Mouse (Mus musculus): ENCODE data around the gene Map2k1. TPM values are rescaled to one million over a fixed set of nuclear protein-coding genes. Genes with fewer than 3 reads are reported as not detected.
"Not testable (repeated sequence)": the region's sequence is repeated elsewhere in the genome, so short reads cannot be mapped to it uniquely, and the experiment has no call there.

Gene Map2k1
- polyA plus RNA-seq, 1 experiment from 2014 or later = 77.4 TPM

DNA sequence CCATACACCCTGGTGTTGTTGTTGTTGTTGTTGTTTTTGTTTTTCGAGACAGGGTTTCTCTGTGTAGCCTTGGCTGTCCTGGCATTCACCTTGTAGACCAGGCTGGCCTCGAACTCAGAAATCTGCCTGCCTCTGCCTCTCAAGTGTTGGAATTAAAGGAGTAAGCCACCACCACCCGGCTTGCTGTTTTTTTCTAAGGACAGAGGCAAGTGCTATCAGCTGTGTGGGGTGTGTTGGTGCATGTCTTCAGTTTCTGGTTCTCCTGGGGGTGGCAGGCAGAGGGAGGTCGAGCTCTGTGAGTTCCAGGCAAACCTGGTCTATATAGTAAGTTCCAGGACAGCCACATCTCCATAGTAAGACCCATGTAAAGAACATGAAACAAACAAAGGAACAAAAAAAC is 20.9 kb upstream of the Map2k1 start:
- no peak for ATAC-seq (ENCODE audit: insufficient number of reproducible peaks, insufficient read depth, low FRiP score, low read depth)
- Histone ChIP-seq H3K27ac (ENCODE audit: low read length) (no peak overlapping the region), H3K36me3 (ENCODE audit: control insufficient read depth, insufficient read depth, low read length) (no peaks in the 10 kb centered on the region), H3K4me3 (ENCODE audit: low read depth, low read length) (no peak overlapping the region), H3K4me2 (replicated peaks; ENCODE audit: low read depth, low read length) (no peak overlapping the region), H3K27me3 (ENCODE audit: control insufficient read depth, insufficient read depth, low read length) (no peaks in the 10 kb centered on the region), H3K9ac (replicated peaks; ENCODE audit: low read depth, low read length) (no peak overlapping the region), H3K9me3 (ENCODE audit: control insufficient read depth, low read depth, low read length) (no peaks in the 10 kb centered on the region), H3K4me1 (ENCODE audit: control insufficient read depth, insufficient read depth, low read length) (no peaks in the 10 kb centered on the region)
- WGBS = 74% methylated on average over 4 of the region's 4 CpGs

DNA sequence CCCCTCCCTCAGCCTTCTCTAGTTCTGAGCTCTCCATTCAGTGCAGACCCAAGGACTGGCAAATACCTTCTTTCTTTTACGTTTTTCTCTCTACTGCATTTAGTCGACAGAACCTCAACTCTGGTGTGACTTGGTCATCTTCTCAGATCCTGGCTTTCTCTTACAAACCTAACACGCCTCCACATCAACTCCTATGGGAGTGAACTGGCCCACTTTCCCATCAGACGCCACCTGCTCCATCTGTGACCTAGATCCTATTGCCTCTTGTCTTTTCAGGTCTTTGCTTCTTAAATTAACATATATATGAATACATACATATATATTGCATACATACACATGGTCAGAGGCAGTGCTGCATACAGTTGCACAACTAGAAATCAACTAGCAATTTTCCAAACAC is 20.3 kb upstream of the Map2k1 start:
- Histone ChIP-seq H3K4me1 (ENCODE audit: control insufficient read depth, insufficient read depth, low read length) (no peaks in the 10 kb centered on the region), H3K4me2 (replicated peaks; ENCODE audit: low read depth, low read length) (no peak overlapping the region), H3K27me3 (ENCODE audit: control insufficient read depth, insufficient read depth, low read length) (no peaks in the 10 kb centered on the region), H3K27ac (ENCODE audit: low read length) (no peak overlapping the region), H3K36me3 (ENCODE audit: control insufficient read depth, insufficient read depth, low read length) (no peaks in the 10 kb centered on the region), H3K4me3 (ENCODE audit: low read depth, low read length) (no peak overlapping the region), H3K9ac (replicated peaks; ENCODE audit: low read depth, low read length) (no peak overlapping the region), H3K9me3 (ENCODE audit: control insufficient read depth, low read depth, low read length) (no peaks in the 10 kb centered on the region)
- 65% methylated on average over 4 of the region's 4 CpGs for WGBS
- no peak for ATAC-seq (ENCODE audit: insufficient number of reproducible peaks, insufficient read depth, low FRiP score, low read depth)

- Histone ChIP-seq H3K4me3 (ENCODE audit: low read depth, low read length) (no peak overlapping the region), H3K4me1 (ENCODE audit: control insufficient read depth, insufficient read depth, low read length) (no peaks in the 10 kb centered on the region), H3K27ac (ENCODE audit: low read length) (no peak overlapping the region), H3K27me3 (ENCODE audit: control insufficient read depth, insufficient read depth, low read length) (no peaks in the 10 kb centered on the region), H3K9me3 (ENCODE audit: control insufficient read depth, low read depth, low read length) (no peaks in the 10 kb centered on the region), H3K4me2 (replicated peaks; ENCODE audit: low read depth, low read length) (no peak overlapping the region), H3K36me3 (ENCODE audit: control insufficient read depth, insufficient read depth, low read length) (no peaks in the 10 kb centered on the region), H3K9ac (replicated peaks; ENCODE audit: low read depth, low read length) (no peak overlapping the region)
- 38% methylated on average over 7 of the region's 7 CpGs for WGBS
- no peak for ATAC-seq (ENCODE audit: insufficient number of reproducible peaks, insufficient read depth, low FRiP score, low read depth)
Measured at GRCm38 (mm10) chr9:64272611-64273010, 19.2 kb upstream of the Map2k1 start.

DNA sequence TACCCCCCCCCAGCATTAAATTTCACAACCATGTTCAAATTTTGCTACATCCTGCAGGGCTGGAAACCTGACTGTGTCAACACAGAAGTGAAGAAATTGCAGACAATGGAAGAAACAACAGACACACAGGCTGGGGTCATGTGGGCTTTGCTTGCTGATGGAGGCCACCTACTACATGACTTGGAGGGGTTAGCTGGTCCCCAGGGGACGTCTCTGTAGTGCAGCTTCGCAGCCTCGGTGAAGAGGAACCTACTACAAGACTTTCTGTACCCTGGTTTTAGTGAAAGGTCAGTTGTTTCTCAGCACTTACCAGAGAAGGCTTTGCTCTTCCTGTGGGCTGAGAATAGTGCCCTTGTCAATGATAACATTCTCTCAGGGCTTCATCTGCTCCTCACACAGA is 17.8 kb upstream of the Map2k1 start:
- no peak overlapping the region for H3K9ac ChIP-seq (replicated peaks; ENCODE audit: low read depth, low read length)
- ATAC-seq (ENCODE audit: insufficient number of reproducible peaks, insufficient read depth, low FRiP score, low read depth) = no peak
- H3K4me2 ChIP-seq (replicated peaks; ENCODE audit: low read depth, low read length) = no peak overlapping the region
- WGBS = 59% methylated on average over 3 of the region's 3 CpGs
- no peaks in the 10 kb centered on the region for H3K27me3 ChIP-seq (ENCODE audit: control insufficient read depth, insufficient read depth, low read length)
- no peaks in the 10 kb centered on the region for H3K9me3 ChIP-seq (ENCODE audit: control insufficient read depth, low read depth, low read length)
- H3K27ac ChIP-seq (ENCODE audit: low read length) = no peak overlapping the region
- H3K4me1 ChIP-seq (ENCODE audit: control insufficient read depth, insufficient read depth, low read length) = no peaks in the 10 kb centered on the region
- H3K4me3 ChIP-seq (ENCODE audit: low read depth, low read length) = no peak overlapping the region
- no peaks in the 10 kb centered on the region for H3K36me3 ChIP-seq (ENCODE audit: control insufficient read depth, insufficient read depth, low read length)

DNA sequence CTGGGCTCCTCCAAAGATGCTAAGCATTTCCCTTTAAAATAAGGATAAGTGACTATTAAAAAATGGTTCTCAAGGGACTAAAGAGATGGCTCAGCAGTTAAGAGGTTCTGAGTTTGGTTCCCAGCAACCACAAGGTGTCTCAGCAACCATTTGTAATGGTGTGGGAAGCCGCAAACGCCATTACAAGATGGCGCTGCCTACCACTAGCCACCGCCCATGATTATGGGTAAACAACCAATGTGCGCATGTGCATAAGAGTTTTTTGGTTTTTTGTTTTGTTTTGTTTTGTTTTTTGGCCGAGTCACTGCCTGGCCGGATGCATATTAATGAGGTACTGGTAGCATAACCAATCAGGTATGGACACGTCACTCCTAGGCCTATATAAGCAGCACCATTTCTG is 15.4 kb upstream of the Map2k1 start:
- 93% methylated on average over 8 of the region's 8 CpGs for WGBS
- not testable (repeated sequence) for H3K4me3 ChIP-seq (ENCODE audit: low read depth, low read length); H3K9ac ChIP-seq (replicated peaks; ENCODE audit: low read depth, low read length); ATAC-seq (ENCODE audit: insufficient number of reproducible peaks, insufficient read depth, low FRiP score, low read depth); H3K27ac ChIP-seq (ENCODE audit: low read length); H3K27me3 ChIP-seq (ENCODE audit: control insufficient read depth, insufficient read depth, low read length); H3K36me3 ChIP-seq (ENCODE audit: control insufficient read depth, insufficient read depth, low read length); H3K4me2 ChIP-seq (replicated peaks; ENCODE audit: low read depth, low read length); H3K9me3 ChIP-seq (ENCODE audit: control insufficient read depth, low read depth, low read length); H3K4me1 ChIP-seq (ENCODE audit: control insufficient read depth, insufficient read depth, low read length)

GRCm38 (mm10) chr9:64268196-64268595 is 14.8 kb upstream of the Map2k1 start:
- ATAC-seq (ENCODE audit: insufficient number of reproducible peaks, insufficient read depth, low FRiP score, low read depth) = no peak
- H3K27me3 ChIP-seq (ENCODE audit: control insufficient read depth, insufficient read depth, low read length) = no peaks in the 10 kb centered on the region
- no peak overlapping the region for H3K4me3 ChIP-seq (ENCODE audit: low read depth, low read length)
- no peaks in the 10 kb centered on the region for H3K9me3 ChIP-seq (ENCODE audit: control insufficient read depth, low read depth, low read length)
- H3K36me3 ChIP-seq (ENCODE audit: control insufficient read depth, insufficient read depth, low read length) = no peaks in the 10 kb centered on the region
- H3K4me1 ChIP-seq (ENCODE audit: control insufficient read depth, insufficient read depth, low read length) = no peaks in the 10 kb centered on the region
- WGBS = 81% methylated on average over 10 of the region's 10 CpGs
- H3K4me2 ChIP-seq (replicated peaks; ENCODE audit: low read depth, low read length) = no peak overlapping the region
- no peak overlapping the region for H3K27ac ChIP-seq (ENCODE audit: low read length)
- no peak overlapping the region for H3K9ac ChIP-seq (replicated peaks; ENCODE audit: low read depth, low read length)

- Histone ChIP-seq H3K9ac (replicated peaks; ENCODE audit: low read depth, low read length) (no peak overlapping the region), H3K4me1 (ENCODE audit: control insufficient read depth, insufficient read depth, low read length) (no peaks in the 10 kb centered on the region), H3K4me2 (replicated peaks; ENCODE audit: low read depth, low read length) (no peak overlapping the region), H3K27ac (ENCODE audit: low read length) (no peak overlapping the region), H3K36me3 (ENCODE audit: control insufficient read depth, insufficient read depth, low read length) (no peaks in the 10 kb centered on the region), H3K9me3 (ENCODE audit: control insufficient read depth, low read depth, low read length) (no peaks in the 10 kb centered on the region), H3K4me3 (ENCODE audit: low read depth, low read length) (no peak overlapping the region), H3K27me3 (ENCODE audit: control insufficient read depth, insufficient read depth, low read length) (no peaks in the 10 kb centered on the region)
- 80% methylated on average over 1 of the region's 1 CpGs for WGBS
- no peak for ATAC-seq (ENCODE audit: insufficient number of reproducible peaks, insufficient read depth, low FRiP score, low read depth)
Measured at GRCm38 (mm10) chr9:64267231-64267630, 13.8 kb upstream of the Map2k1 start.

GRCm38 (mm10) chr9:64264813-64265212 is 11.4 kb upstream of the Map2k1 start:
- no peak overlapping the region for H3K4me3 ChIP-seq (ENCODE audit: low read depth, low read length)
- H3K9ac ChIP-seq (replicated peaks; ENCODE audit: low read depth, low read length) = no peak overlapping the region
- no peaks in the 10 kb centered on the region for H3K9me3 ChIP-seq (ENCODE audit: control insufficient read depth, low read depth, low read length)
- H3K27me3 ChIP-seq (ENCODE audit: control insufficient read depth, insufficient read depth, low read length) = no peaks in the 10 kb centered on the region
- ATAC-seq (ENCODE audit: insufficient number of reproducible peaks, insufficient read depth, low FRiP score, low read depth) = no peak
- H3K36me3 ChIP-seq (ENCODE audit: control insufficient read depth, insufficient read depth, low read length) = no peaks in the 10 kb centered on the region
- 36% methylated on average over 1 of the region's 1 CpGs for WGBS
- no peaks in the 10 kb centered on the region for H3K4me1 ChIP-seq (ENCODE audit: control insufficient read depth, insufficient read depth, low read length)
- no peak overlapping the region for H3K4me2 ChIP-seq (replicated peaks; ENCODE audit: low read depth, low read length)
- no peak overlapping the region for H3K27ac ChIP-seq (ENCODE audit: low read length)

DNA sequence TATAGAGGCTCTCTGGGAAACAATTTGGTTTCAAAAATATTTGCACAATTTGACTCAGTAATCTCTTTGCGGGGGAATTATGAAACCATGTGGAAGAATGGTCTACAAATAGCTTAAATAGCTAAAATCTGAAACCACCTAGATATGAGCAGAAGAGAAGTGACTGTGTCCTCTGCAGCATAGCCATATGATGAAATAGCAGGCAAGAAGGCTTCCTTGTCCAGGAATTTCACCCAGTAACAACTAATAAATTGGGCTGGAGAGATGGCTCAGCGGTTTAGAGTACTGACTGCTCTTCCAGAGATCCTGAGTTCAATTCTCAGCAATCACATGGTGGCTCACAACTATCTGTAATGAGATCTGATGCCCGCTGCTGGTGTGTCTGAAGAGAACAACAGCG is 7.6 kb upstream of the Map2k1 start:
- WGBS = 76% methylated on average over 4 of the region's 4 CpGs
- no peak overlapping the region for H3K9ac ChIP-seq (replicated peaks; ENCODE audit: low read depth, low read length)

More for the DNA sequence above, 7.6 kb upstream of the Map2k1 start:
- Histone ChIP-seq H3K27me3 (ENCODE audit: control insufficient read depth, insufficient read depth, low read length) (no peaks in the 10 kb centered on the region), H3K36me3 (ENCODE audit: control insufficient read depth, insufficient read depth, low read length) (no peaks in the 10 kb centered on the region), H3K27ac (ENCODE audit: low read length) (no peak overlapping the region), H3K4me2 (replicated peaks; ENCODE audit: low read depth, low read length) (no peak overlapping the region), H3K9me3 (ENCODE audit: control insufficient read depth, low read depth, low read length) (no peaks in the 10 kb centered on the region), H3K4me3 (ENCODE audit: low read depth, low read length) (no peak overlapping the region), H3K4me1 (ENCODE audit: control insufficient read depth, insufficient read depth, low read length) (no peaks in the 10 kb centered on the region)
- ATAC-seq (ENCODE audit: insufficient number of reproducible peaks, insufficient read depth, low FRiP score, low read depth) = no peak

All from stomach, embryonic 14.5 days (tissue).